Mouse (Mus musculus) intestine, embryonic 14.5 days (tissue): ENCODE measurements around the gene Dpf3. TPM values are rescaled to one million over a fixed set of nuclear protein-coding genes. Genes with fewer than 3 reads are reported as not detected.

Experiments
- ATAC-seq: fragments of 200-750 bp; cut with Nextera tagmentation; replicated peaks from 2 replicates; pipeline ENCODE4 v1.8.0; 2017; ENCODE audit warnings: low read depth, moderate number of reproducible peaks, moderate TSS enrichment, moderate library complexity; ENCODE audit not compliant: low FRiP score, low TSS enrichment
- DNase-seq: peaks from one replicate; pipeline ENCODE4 v3.0.0-alpha.2; 2018; ENCODE audit warnings: low spot score
- H3K27ac ChIP-seq: fragments of 300-500 bp; sonication (generic); 2 replicates; pipeline ENCODE4 v1.5.1; 2014; ENCODE audit warnings: low read depth, mild to moderate bottlenecking, control low read depth
- H3K27me3 ChIP-seq: fragments of 300-500 bp; sonication (generic); replicated peaks from 2 replicates; pipeline ENCODE4 v1.6.1; 2014; ENCODE audit warnings: low read length, control low read depth; ENCODE audit not compliant: control insufficient read depth, insufficient read depth
- H3K36me3 ChIP-seq: fragments of 300-500 bp; sonication (generic); 2 replicates; pipeline ENCODE4 v1.6.1; 2014; ENCODE audit warnings: low read length, control low read depth; ENCODE audit not compliant: control insufficient read depth, insufficient read depth
- H3K4me1 ChIP-seq: fragments of 300-500 bp; sonication (generic); replicated peaks from 2 replicates; pipeline ENCODE4 v1.6.1; 2014; ENCODE audit warnings: low read length, control low read depth, mixed read lengths; ENCODE audit not compliant: control insufficient read depth, insufficient read depth
- H3K4me2 ChIP-seq: fragments of 300-500 bp; sonication (generic); 2 replicates; pipeline ENCODE4 v1.6.1; 2014; ENCODE audit warnings: low read length
- H3K4me3 ChIP-seq: fragments of 300-500 bp; sonication (generic); 2 replicates; pipeline ENCODE4 v1.5.1; 2014; ENCODE audit warnings: low read depth, low read length, control low read depth, mixed read lengths
- H3K9ac ChIP-seq: fragments of 300-500 bp; sonication (generic); 2 replicates; pipeline ENCODE4 v1.6.1; 2014; ENCODE audit warnings: mild to moderate bottlenecking, low read length
- H3K9me3 ChIP-seq: fragments of 300-500 bp; sonication (generic); 2 replicates; pipeline ENCODE4 v1.6.1; 2016; ENCODE audit warnings: low read length, control low read depth; ENCODE audit not compliant: control insufficient read depth
- WGBS: fragments of 180-500 bp; shearing (Covaris S2); extraction: QIAGEN DNeasy Blood & Tissue Kit; methylation state at CpG from one replicate; pipeline ENCODE4 v1.1.7; 2014; 5-methylcytosine and 5-hydroxymethylcytosine counted together
- polyA plus RNA-seq: library from polyadenylated mRNA; unstranded; fragments of >200 nt; fragmentation: Nextera tagmentation; extraction: Ambion mirVana; gene quantifications from 2 replicates; pipeline ENCODE4 v1.2.1, GENCODE M21; 2014

Dpf3 gene
- polyA plus RNA-seq, 1 experiment from 2014 or later = 8.7 TPM

DNA sequence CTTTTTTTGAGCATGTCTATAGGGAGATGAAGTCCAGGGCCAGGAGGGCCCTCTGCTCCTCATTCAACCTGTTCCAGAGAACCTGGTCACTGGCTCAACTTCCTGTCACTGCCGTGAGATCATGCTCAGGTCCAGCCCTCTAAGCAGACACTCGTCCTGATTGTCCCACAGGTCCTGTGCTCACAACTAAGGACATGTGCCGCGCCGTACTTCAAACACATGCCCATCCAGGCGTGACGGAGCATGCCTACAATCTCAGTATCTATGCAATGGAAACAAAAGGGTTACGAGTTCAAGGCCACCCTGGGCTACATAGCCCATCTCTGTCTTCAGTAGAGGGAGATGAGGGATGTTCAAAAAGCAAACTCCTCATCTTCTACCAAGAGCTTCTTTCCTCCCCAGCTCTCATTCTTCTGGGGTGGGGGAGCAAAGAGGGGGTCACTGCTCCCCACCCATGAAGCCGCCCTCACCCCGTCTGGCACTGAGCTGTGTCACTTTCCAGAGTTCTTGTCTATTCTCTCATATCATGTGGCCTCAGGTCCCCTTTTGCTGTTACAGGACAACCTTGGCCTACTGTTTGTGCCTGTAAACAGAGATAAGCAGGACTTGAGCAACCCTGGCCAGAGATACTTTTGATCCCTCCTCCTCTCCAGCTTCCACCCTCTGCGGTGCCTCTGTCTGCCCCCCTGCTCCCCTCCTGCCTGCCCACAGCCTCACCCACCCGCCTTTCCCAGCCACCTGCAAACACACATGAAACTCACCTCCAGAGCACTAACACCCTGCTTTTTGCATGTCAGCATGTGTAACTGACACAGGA lies 112.3 kb downstream of the Dpf3 start:
- ATAC-seq = no peak
- H3K4me3 ChIP-seq = no peak overlapping the region
- no peaks in the 10 kb centered on the region for H3K27me3 ChIP-seq
- no peaks in the 10 kb centered on the region for H3K9me3 ChIP-seq
- no peak overlapping the region for H3K9ac ChIP-seq
- H3K36me3 ChIP-seq = no peaks in the 10 kb centered on the region
- DNase-seq = no peak
- H3K4me2 ChIP-seq = no peak overlapping the region
- H3K27ac ChIP-seq = no peak overlapping the region
- 0 out of 2 replicates have a peak, but pooled peaks cover 2% of the 10 kb centered on the region for H3K4me1 ChIP-seq
- 81% methylated on average over 12 of the region's 12 CpGs for WGBS

DNA sequence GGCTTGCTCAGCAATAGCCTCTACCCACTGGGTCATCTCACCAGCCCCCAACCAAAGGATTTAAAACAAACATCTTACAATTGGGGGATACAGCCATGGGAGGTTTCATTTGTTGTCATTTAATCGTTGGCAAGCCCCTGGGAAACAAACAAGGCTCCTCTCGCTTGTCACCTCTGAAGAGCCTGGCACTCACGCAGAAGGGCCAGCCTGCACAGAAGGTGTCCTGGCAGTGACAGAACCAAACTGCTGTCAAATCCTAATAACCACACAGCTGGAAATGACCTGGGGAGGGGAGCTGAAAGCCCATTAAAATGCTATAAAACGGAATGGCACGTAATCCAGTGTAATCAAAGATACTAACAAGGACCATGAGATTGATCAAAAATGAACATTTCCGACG lies 114.4 kb downstream of the Dpf3 start:
- WGBS = 68% methylated on average over 7 of the region's 7 CpGs
- ATAC-seq = no peak
- H3K4me1 ChIP-seq = 0 out of 2 replicates have a peak, but pooled peaks cover 2% of the 10 kb centered on the region

DNA sequence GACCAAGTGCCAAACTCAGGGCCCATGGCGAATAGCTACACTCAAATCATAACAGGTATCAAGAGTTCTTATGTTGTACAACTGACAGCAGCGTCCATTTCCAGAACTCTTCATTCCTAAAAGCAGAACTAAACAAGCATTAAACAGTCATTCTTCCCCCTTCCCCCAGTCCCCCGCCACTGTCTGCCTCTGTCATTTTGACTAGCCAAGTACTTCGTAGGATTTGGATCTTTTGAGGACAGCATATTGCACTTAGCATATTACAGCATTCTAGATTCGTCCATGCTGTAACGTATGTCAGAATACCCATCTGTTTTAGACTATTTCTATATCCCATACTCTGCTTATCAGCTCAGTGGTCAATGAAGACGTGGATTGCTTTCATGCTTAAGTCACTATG lies 115.2 kb downstream of the Dpf3 start:
- Histone ChIP-seq H3K4me1 (0 out of 2 replicates have a peak, but pooled peaks cover 2% of the 10 kb centered on the region), H3K4me2 (no peak overlapping the region), H3K9me3 (no peaks in the 10 kb centered on the region), H3K27ac (no peak overlapping the region), H3K27me3 (no peaks in the 10 kb centered on the region), H3K36me3 (no peaks in the 10 kb centered on the region), H3K4me3 (no peak overlapping the region), H3K9ac (no peak overlapping the region)
- DNase-seq (no peak), ATAC-seq (no peak)
- 86% methylated on average over 7 of the region's 7 CpGs for WGBS

More for the DNA sequence above, 114.4 kb downstream of the Dpf3 start:
- H3K27me3 ChIP-seq = no peaks in the 10 kb centered on the region
- H3K4me2 ChIP-seq = no peak overlapping the region
- DNase-seq = no peak
- no peaks in the 10 kb centered on the region for H3K9me3 ChIP-seq
- no peaks in the 10 kb centered on the region for H3K36me3 ChIP-seq
- no peak overlapping the region for H3K27ac ChIP-seq
- no peak overlapping the region for H3K9ac ChIP-seq
- no peak overlapping the region for H3K4me3 ChIP-seq

DNA sequence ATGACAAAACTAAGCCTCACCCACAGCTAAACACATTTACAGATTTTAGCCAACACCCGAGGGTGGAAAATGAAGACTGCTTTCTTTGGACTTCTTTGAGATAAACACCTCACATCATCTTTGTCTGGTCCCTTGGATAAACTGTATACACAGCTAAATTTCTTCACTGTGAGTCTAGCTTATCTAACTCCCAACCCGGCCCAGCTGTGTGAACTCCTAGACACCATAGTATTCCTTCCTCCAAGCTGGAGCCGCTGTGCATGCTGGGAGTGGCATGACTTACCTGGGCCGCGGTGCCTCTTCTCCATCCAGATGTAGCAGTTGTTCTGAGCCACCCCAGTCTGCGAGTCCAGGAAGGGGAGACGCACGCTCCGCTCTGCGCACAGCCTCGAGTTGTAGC lies 117.3 kb downstream of the Dpf3 start:
- DNase-seq (no peak), ATAC-seq (no peak)

DNA sequence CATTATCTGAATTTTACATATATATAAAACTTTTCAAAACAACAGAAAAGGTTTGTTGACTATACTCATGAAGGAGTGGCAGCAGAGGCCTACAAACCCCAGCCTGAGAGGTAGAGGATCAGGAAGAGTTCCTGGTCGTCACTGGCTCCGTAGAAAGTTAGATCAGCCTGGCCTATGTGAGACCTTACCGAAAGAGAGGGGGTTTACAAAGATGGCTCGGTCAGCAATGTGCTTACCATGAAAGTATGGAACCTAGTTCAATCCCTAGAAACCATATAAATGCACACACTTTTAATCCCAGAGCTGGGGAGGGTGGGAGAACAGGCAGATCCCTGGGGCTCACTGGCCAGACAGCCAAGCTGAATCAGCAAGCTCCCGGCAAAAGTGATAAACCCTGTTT lies 118.1 kb downstream of the Dpf3 start:
- 94% methylated on average over 5 of the region's 5 CpGs for WGBS
- H3K4me2 ChIP-seq = no peak overlapping the region
- no peak overlapping the region for H3K9ac ChIP-seq
- no peak for ATAC-seq
- H3K27me3 ChIP-seq = no peaks in the 10 kb centered on the region
- H3K4me1 ChIP-seq = no peaks in the 10 kb centered on the region
- H3K4me3 ChIP-seq = no peak overlapping the region
- no peak overlapping the region for H3K27ac ChIP-seq
- peaks cover 4% of the 10 kb centered on the region; the same call in 1 of the 2 replicates for H3K9me3 ChIP-seq
- no peak for DNase-seq
- no peaks in the 10 kb centered on the region for H3K36me3 ChIP-seq

More for the DNA sequence above, 117.3 kb downstream of the Dpf3 start:
- 88% methylated on average over 11 of the region's 11 CpGs for WGBS
- Histone ChIP-seq H3K27ac (no peak overlapping the region), H3K4me3 (no peak overlapping the region), H3K4me2 (no peak overlapping the region), H3K9me3 (no peaks in the 10 kb centered on the region), H3K9ac (no peak overlapping the region), H3K27me3 (no peaks in the 10 kb centered on the region), H3K36me3 (no peaks in the 10 kb centered on the region), H3K4me1 (no peaks in the 10 kb centered on the region)

DNA sequence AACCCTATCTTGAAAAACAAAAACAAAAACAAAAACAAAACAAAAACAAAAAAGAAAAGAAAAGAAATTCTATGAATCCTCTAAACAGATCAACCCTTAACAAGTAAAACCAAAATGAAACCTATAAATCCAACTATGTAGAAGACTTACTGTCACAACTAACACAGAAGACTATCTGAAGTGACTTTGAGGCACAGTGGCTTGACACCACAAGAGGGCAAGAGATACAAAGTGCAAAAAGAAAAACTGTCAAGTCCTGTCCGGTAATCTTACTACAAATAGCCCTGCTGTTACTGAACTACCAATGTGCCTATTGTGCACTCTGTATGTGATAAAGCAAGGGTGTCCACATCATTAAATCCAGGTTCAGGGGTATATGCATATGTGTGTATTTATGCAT lies 120.0 kb downstream of the Dpf3 start:
- H3K9ac ChIP-seq = no peak overlapping the region
- H3K36me3 ChIP-seq = no peaks in the 10 kb centered on the region
- H3K4me3 ChIP-seq = no peak overlapping the region
- WGBS = 89% methylated on average over 1 of the region's 1 CpGs
- H3K27ac ChIP-seq = no peak overlapping the region
- H3K9me3 ChIP-seq = peaks cover 4% of the 10 kb centered on the region; the same call in 1 of the 2 replicates
- no peak overlapping the region for H3K4me2 ChIP-seq
- H3K27me3 ChIP-seq = no peaks in the 10 kb centered on the region
- DNase-seq = no peak
- no peaks in the 10 kb centered on the region for H3K4me1 ChIP-seq
- no peak for ATAC-seq

DNA sequence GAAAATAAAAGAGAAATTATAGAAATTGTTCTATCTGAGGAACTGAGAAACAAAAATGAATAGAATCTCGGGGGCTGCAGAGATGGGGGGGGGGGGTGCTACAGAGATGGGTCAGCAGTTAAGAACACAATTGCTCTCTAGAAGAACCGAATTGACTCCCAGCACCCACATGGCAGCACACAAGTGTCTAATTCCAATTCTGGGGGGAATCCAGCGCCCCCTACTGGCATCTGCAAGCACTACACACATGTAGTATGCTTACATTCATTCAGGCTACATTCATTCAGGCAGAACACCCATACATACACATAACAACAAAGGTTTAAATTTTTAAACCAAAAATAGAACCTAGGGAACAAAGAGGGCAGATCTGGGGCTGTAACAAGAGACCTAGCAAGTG lies 122.7 kb downstream of the Dpf3 start:
- Histone ChIP-seq H3K4me2 (no peak overlapping the region), H3K27ac (no peak overlapping the region), H3K9me3 (peaks cover 4% of the 10 kb centered on the region; the same call in 1 of the 2 replicates), H3K9ac (no peak overlapping the region), H3K4me1 (no peaks in the 10 kb centered on the region), H3K36me3 (no peaks in the 10 kb centered on the region), H3K27me3 (no peaks in the 10 kb centered on the region), H3K4me3 (no peak overlapping the region)
- 67% methylated on average over 3 of the region's 3 CpGs for WGBS
- DNase-seq = no peak
- ATAC-seq = no peak

DNA sequence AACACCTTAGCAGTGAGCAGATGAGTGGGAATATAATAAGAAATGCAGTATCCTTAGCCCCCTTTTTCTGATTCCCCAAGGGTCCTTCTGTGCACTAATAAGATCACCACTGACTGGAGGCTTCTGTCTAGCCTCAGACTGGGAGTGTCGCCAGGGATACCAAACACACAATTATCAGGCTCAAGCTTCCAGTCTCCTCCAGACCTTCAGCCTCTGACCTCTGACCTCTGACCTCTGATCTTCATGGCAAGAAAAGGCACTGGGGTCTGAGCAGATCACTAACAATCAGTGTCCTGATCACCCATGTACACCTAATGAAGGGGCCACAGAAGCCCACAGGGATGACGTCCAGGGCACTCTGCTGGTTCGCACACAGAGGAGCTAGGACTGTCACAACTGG lies 125.7 kb downstream of the Dpf3 start:
- DNase-seq (no peak), ATAC-seq (no peak)
- no peak overlapping the region for H3K9ac ChIP-seq
- H3K9me3 ChIP-seq = peaks cover 4% of the 10 kb centered on the region; the same call in 1 of the 2 replicates
- 51% methylated on average over 3 of the region's 3 CpGs for WGBS
- no peak overlapping the region for H3K27ac ChIP-seq
- H3K36me3 ChIP-seq = no peaks in the 10 kb centered on the region
- no peak overlapping the region for H3K4me3 ChIP-seq
- H3K27me3 ChIP-seq = no peaks in the 10 kb centered on the region
- no peak overlapping the region for H3K4me2 ChIP-seq
- H3K4me1 ChIP-seq = no peaks in the 10 kb centered on the region

DNA sequence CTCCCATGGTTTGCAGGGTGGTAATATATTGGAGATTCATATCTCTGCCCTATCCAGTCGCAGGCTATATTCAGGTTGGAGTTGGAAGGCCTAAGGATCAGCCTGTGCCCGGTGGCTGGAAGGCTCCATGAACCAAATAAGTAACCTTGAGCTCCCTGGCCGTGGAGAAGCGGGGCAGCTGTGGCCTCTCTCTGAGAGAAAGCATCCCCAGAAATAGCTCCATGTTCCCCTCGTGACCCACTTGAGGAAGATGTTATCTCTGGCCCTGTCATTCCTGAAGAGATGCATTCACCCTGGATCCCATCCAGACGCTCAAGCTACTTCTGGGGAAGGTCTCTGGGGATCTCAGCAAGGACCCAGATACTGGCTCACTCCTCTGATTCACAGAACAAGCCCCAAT lies 134.9 kb downstream of the Dpf3 start:
- no peak overlapping the region for H3K9ac ChIP-seq
- H3K4me3 ChIP-seq = no peak overlapping the region
- no peaks in the 10 kb centered on the region for H3K27me3 ChIP-seq
- WGBS = 57% methylated on average over 6 of the region's 6 CpGs
- ATAC-seq = no peak
- no peak for DNase-seq
- H3K9me3 ChIP-seq = no peaks in the 10 kb centered on the region
- H3K4me1 ChIP-seq = no peaks in the 10 kb centered on the region; the same call in 1 of the 2 replicates
- H3K27ac ChIP-seq = no peak overlapping the region
- H3K4me2 ChIP-seq = no peak overlapping the region
- H3K36me3 ChIP-seq = no peaks in the 10 kb centered on the region
